Mouse (Mus musculus) hindbrain, embryonic 14.5 days (tissue): ENCODE results near the gene Pdhb. TPM values are rescaled to one million over a fixed set of nuclear protein-coding genes. Genes with fewer than 3 reads are reported as not detected.
"Not testable (repeated sequence)": the region's sequence is repeated elsewhere in the genome, so short reads cannot be mapped to it uniquely, and the experiment has no call there.

Experiments used
- ATAC-seq: fragments of 200-750 bp; cut with Nextera tagmentation; 2 replicates; pipeline ENCODE4 v1.8.0; 2017; ENCODE audit warnings: moderate number of reproducible peaks, mild to moderate bottlenecking, moderate TSS enrichment, moderate library complexity; ENCODE audit not compliant: low FRiP score
- DNase-seq: peaks from one replicate; pipeline ENCODE4 v3.0.0-alpha.2; 2015; ENCODE audit warnings: low spot score
- H3K27ac ChIP-seq: fragments of 300-500 bp; sonication (generic); 2 replicates; pipeline ENCODE4 v1.5.1; 2014; ENCODE audit warnings: mild to moderate bottlenecking, moderate library complexity
- H3K27me3 ChIP-seq: fragments of 300-500 bp; sonication (generic); 2 replicates; pipeline ENCODE4 v1.6.1; 2014; ENCODE audit warnings: mild to moderate bottlenecking, low read length, mixed read lengths; ENCODE audit not compliant: control insufficient read depth, insufficient read depth
- H3K36me3 ChIP-seq: fragments of 300-500 bp; sonication (generic); replicated peaks from 2 replicates; pipeline ENCODE4 v1.6.1; 2014; ENCODE audit not compliant: control insufficient read depth, insufficient read depth
- H3K4me1 ChIP-seq: fragments of 300-500 bp; sonication (generic); replicated peaks from 2 replicates; pipeline ENCODE4 v1.6.1; 2014; ENCODE audit warnings: antibody characterized with exemption, low read length, mixed read lengths; ENCODE audit not compliant: control insufficient read depth, insufficient read depth
- H3K4me2 ChIP-seq: fragments of 300-500 bp; sonication (generic); replicated peaks from 2 replicates; pipeline ENCODE4 v1.6.1; 2014; ENCODE audit warnings: mild to moderate bottlenecking, moderate library complexity
- H3K4me3 ChIP-seq: fragments of 300-500 bp; sonication (generic); replicated peaks from 2 replicates; pipeline ENCODE4 v1.5.1; 2014; ENCODE audit warnings: mild to moderate bottlenecking, low read length
- H3K9ac ChIP-seq: fragments of 300-500 bp; sonication (generic); 2 replicates; pipeline ENCODE4 v1.6.1; 2014
- H3K9me3 ChIP-seq: fragments of 300-500 bp; sonication (generic); 2 replicates; pipeline ENCODE4 v1.6.1; 2016; ENCODE audit warnings: low read length; ENCODE audit not compliant: control insufficient read depth
- WGBS: fragments of 180-500 bp; shearing (Covaris S2); extraction: QIAGEN DNeasy Blood & Tissue Kit; methylation state at CpG from one replicate; pipeline ENCODE4 v1.1.7; 2014; 5-methylcytosine and 5-hydroxymethylcytosine counted together
- polyA plus RNA-seq: library from polyadenylated mRNA; unstranded; fragments of >200 nt; fragmentation: Nextera tagmentation; extraction: Ambion mirVana; gene quantifications from 2 replicates; pipeline ENCODE4 v1.2.1, GENCODE M21; 2014

Gene Pdhb
- polyA plus RNA-seq, 1 experiment from 2014 or later: 271 TPM

DNA sequence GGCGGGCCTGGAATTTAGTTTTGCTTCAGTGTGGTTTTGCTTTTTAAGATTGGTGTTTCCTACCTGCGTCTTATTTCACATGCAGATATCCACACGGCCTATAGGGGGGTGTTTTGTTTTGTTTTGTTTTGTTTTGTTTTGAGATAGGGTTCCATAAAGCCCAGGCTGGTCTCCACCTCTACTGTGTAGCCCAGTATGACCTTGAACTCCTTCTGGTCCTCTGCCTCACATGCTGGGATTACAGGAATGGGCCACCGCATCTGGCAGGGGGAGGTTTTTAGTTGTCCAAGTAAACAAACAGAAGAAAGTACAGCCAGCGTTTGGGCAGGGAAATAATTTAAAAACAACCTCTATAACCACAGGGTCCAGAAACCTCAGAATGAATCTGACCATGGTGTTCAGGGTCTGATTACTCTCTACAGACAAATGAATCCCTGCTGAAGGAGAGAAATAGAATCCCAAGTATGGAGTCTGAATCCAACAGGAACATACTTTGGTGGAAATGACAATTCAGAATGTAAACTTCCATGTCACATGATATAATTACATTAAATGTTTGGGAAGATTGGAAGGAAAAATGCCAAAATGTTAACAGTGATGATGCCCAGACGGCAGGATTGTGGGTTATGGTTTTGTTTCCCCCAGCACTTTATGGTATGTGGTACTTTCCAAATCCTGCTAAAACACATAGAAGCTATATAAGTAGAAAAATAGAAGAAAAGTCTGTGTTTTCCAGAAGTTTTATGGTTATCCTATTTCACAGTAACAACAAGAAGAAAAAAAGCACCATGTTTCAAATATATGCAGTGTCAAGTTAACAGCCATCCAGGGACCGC is 48.6 kb downstream of the Pdhb start:
- no peaks in the 10 kb centered on the region for H3K4me1 ChIP-seq
- H3K27me3 ChIP-seq: no peaks in the 10 kb centered on the region
- no peaks in the 10 kb centered on the region for H3K9me3 ChIP-seq
- WGBS: 86% methylated on average over 7 of the region's 7 CpGs
- no peak for ATAC-seq
- H3K27ac ChIP-seq: no peak overlapping the region
- H3K9ac ChIP-seq: no peak overlapping the region
- H3K4me2 ChIP-seq: no peak overlapping the region
- no peak overlapping the region for H3K4me3 ChIP-seq
- H3K36me3 ChIP-seq: peaks cover 67% of the 10 kb centered on the region
- DNase-seq: no peak

- not testable (repeated sequence) for ATAC-seq, H3K9me3 ChIP-seq, H3K9ac ChIP-seq, DNase-seq, H3K4me2 ChIP-seq, H3K27me3 ChIP-seq, H3K4me1 ChIP-seq, H3K4me3 ChIP-seq, H3K27ac ChIP-seq
- 96% methylated on average over 10 of the region's 10 CpGs for WGBS
- peaks cover 67% of the 10 kb centered on the region for H3K36me3 ChIP-seq
Measured at GRCm38 (mm10) chr14:8123611-8124010, 49.2 kb downstream of the Pdhb start.

- no peaks in the 10 kb centered on the region for H3K9me3 ChIP-seq
- ATAC-seq (no peak), DNase-seq (no peak)
- 85% methylated on average over 7 of the region's 7 CpGs for WGBS
- no peak overlapping the region for H3K4me2 ChIP-seq
- no peak overlapping the region for H3K27ac ChIP-seq
- no peaks in the 10 kb centered on the region for H3K4me1 ChIP-seq
- no peak overlapping the region for H3K4me3 ChIP-seq
- H3K27me3 ChIP-seq: no peaks in the 10 kb centered on the region
- peaks cover 67% of the 10 kb centered on the region for H3K36me3 ChIP-seq
- no peak overlapping the region for H3K9ac ChIP-seq
Measured at GRCm38 (mm10) chr14:8123141-8123540, 49.7 kb downstream of the Pdhb start.

GRCm38 (mm10) chr14:8119904-8120303 is 52.9 kb downstream of the Pdhb start:
- Histone ChIP-seq H3K4me2 (no peak overlapping the region), H3K4me1 (no peaks in the 10 kb centered on the region), H3K4me3 (no peak overlapping the region), H3K36me3 (peaks cover 44% of the 10 kb centered on the region), H3K27me3 (no peaks in the 10 kb centered on the region), H3K9ac (no peak overlapping the region), H3K27ac (no peak overlapping the region), H3K9me3 (no peaks in the 10 kb centered on the region)
- no peak for ATAC-seq
- 91% methylated on average over 3 of the region's 3 CpGs for WGBS
- no peak for DNase-seq

DNA sequence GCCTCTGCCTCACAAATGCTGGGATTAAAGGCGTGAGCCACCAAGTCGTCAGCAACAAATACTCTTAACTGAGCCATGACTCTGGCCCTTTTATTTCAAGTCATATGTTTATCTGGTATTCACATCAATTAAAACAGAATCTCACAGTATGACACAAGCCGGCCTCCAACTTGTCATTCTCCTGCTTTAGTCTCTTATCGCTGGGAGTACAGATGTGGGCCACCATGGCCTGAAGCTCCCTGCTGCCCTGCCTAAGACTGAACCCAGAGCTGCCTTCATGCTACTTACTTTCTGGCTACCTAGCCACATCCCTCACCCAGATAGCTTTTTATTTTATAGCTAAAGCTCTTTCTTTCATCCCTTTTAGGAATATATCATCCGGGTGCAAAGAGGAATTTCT is 53.4 kb downstream of the Pdhb start:
- Histone ChIP-seq H3K9ac (no peak overlapping the region), H3K27me3 (no peaks in the 10 kb centered on the region), H3K27ac (no peak overlapping the region), H3K4me2 (no peak overlapping the region), H3K9me3 (no peaks in the 10 kb centered on the region), H3K4me1 (no peaks in the 10 kb centered on the region), H3K36me3 (peaks cover 40% of the 10 kb centered on the region), H3K4me3 (no peak overlapping the region)
- 93% methylated on average over 5 of the region's 5 CpGs for WGBS
- DNase-seq: no peak
- no peak for ATAC-seq

DNA sequence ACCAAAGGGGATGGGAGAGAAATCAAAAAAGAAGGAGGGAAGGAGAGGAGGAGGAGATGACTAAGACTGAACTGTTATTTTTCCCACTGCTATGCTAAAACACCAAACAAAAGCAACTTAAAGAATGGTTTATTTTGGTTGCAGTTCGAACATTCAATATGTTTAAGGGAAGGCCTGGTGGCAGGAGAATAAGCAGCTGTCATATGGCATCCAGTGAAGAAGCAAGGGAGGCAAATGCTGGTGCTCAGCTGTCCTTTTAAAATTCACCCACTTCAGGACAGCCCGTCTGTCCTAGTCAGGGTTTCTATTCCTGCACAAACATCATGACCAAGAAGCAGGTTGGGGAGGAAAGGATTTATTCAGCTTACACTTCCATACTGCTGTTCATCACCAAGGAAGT is 55.5 kb downstream of the Pdhb start:
- Histone ChIP-seq H3K27ac (no peak overlapping the region), H3K4me1 (no peaks in the 10 kb centered on the region), H3K9ac (no peak overlapping the region), H3K36me3 (peaks cover 22% of the 10 kb centered on the region), H3K27me3 (no peaks in the 10 kb centered on the region), H3K9me3 (no peaks in the 10 kb centered on the region), H3K4me3 (no peak overlapping the region), H3K4me2 (no peak overlapping the region)
- DNase-seq: no peak
- no peak for ATAC-seq
- WGBS: 86% methylated on average over 2 of the region's 2 CpGs

Other genes starting within 250 kb of the Pdhb start
- gene Gm45521, start 215.7 kb downstream of the Pdhb start, polyA plus RNA-seq: 0.44 and 0.51 TPM in 2 replicates
- gene Dnase1l3, start 178.5 kb downstream of the Pdhb start, polyA plus RNA-seq: 0.09 TPM in 1 of 2 replicates, not detected in the other
- gene Abhd6, start 170.1 kb downstream of the Pdhb start, polyA plus RNA-seq: 35.7 and 37.0 TPM in 2 replicates
- 45.0 and 50.9 TPM in 2 replicates for gene Rpp14, start 92.7 kb downstream of the Pdhb start, polyA plus RNA-seq
- 66.0 and 68.9 TPM in 2 replicates for gene Pxk, start 74.8 kb downstream of the Pdhb start, polyA plus RNA-seq
- 14.5 and 16.2 TPM in 2 replicates for gene Kctd6, start 41.1 kb upstream of the Pdhb start, polyA plus RNA-seq
- gene Acox2, start 86.3 kb upstream of the Pdhb start, polyA plus RNA-seq: not detected in 2 replicates
- 0.16 and 0.47 TPM in 2 replicates for gene Fam107a, start 145.0 kb upstream of the Pdhb start, polyA plus RNA-seq
- gene Oit1, start 205.7 kb upstream of the Pdhb start, polyA plus RNA-seq: 0.17 TPM in 1 of 2 replicates, not detected in the other